Mouse (Mus musculus) megakaryocyte progenitor cell, adult 5-6 weeks (primary cell): ENCODE measurements around the gene A930009A15Rik. TPM values are rescaled to one million over a fixed set of nuclear protein-coding genes. Genes with fewer than 3 reads are reported as not detected.

Source experiments
- total RNA-seq, 2 experiments: library from RNA; stranded (forward) in 1 of 2; stranded (reverse) in 1 of 2; fragments of 157-497, 149-512 nt in 1 of 2; fragments of 200-1000 nt in 1 of 2; gene quantifications; 2 replicates each; pipeline versions ENCODE4 v1.2.3 to v1.2.4; 2015 to 2017

The A930009A15Rik gene
- total RNA-seq, 2 experiments from 2014 or later = not detected

Other genes with a start within 250 kb of the A930009A15Rik start
- 13.1 and 14.3 TPM in 2 replicates for gene Tmem19, start 207.5 kb upstream of the A930009A15Rik start, total RNA-seq (2015)
- 14.5 and 19.4 TPM in 2 replicates for gene Tmem19, start 207.5 kb upstream of the A930009A15Rik start, total RNA-seq (2017)
- 8.8 and 14.2 TPM in 2 replicates for gene Thap2, start 185.5 kb upstream of the A930009A15Rik start, total RNA-seq (2015)
- gene Thap2, start 185.5 kb upstream of the A930009A15Rik start, total RNA-seq (2017) = 9.9 and 13.1 TPM in 2 replicates
- gene Zfc3h1, start 185.0 kb upstream of the A930009A15Rik start, total RNA-seq (2015) = 34.4 and 51.9 TPM in 2 replicates
- gene Zfc3h1, start 185.0 kb upstream of the A930009A15Rik start, total RNA-seq (2017) = 23.2 and 32.0 TPM in 2 replicates
- not detected in 2 replicates for gene Lgr5, start 17.8 kb downstream of the A930009A15Rik start, total RNA-seq (2015)
- 0.14 TPM in 1 of 2 replicates, not detected in the other for gene Lgr5, start 17.8 kb downstream of the A930009A15Rik start, total RNA-seq (2017)
- gene Tspan8, start 246.8 kb downstream of the A930009A15Rik start, total RNA-seq (2015) = 7.7 and 13.6 TPM in 2 replicates
- 5.6 and 10.8 TPM in 2 replicates for gene Tspan8, start 246.8 kb downstream of the A930009A15Rik start, total RNA-seq (2017)